Mouse (Mus musculus): ENCODE results near the gene Gm9918. TPM values are rescaled to one million over a fixed set of nuclear protein-coding genes. Genes with fewer than 3 reads are reported as not detected.

The Gm9918 gene
- polyA plus RNA-seq, 1 experiment from 2014 or later = 0.28 TPM

GRCm38 (mm10) chr15:102238543-102239259 is 31.7 kb upstream of the Gm9918 start:
- ATAC-seq (ENCODE audit: low FRiP score, low read depth) = no peak
- Histone ChIP-seq H3K27me3 (peaks cover 37% of the 10 kb centered on the region), H3K9me3 (no peaks in the 10 kb centered on the region), H3K4me2 (replicated peaks) (no peak overlapping the region), H3K36me3 (no peaks in the 10 kb centered on the region), H3K4me3 (no peak overlapping the region), H3K4me1 (peaks cover 25% of the 10 kb centered on the region), H3K27ac (replicated peaks) (no peak overlapping the region), H3K9ac (replicated peaks) (no peak overlapping the region)
- 89% methylated on average over 14 of the region's 14 CpGs for WGBS

- peaks cover 42% of the 10 kb centered on the region for H3K27me3 ChIP-seq
- no peaks in the 10 kb centered on the region for H3K9me3 ChIP-seq
- WGBS = 11% methylated on average over 9 of the region's 9 CpGs
- H3K36me3 ChIP-seq = no peaks in the 10 kb centered on the region
- no peak overlapping the region for H3K4me2 ChIP-seq (replicated peaks)
- peak; percentile 85 for ATAC-seq (ENCODE audit: low FRiP score, low read depth)
- no peak overlapping the region for H3K9ac ChIP-seq (replicated peaks)
- no peak overlapping the region for H3K27ac ChIP-seq (replicated peaks)
- no peak overlapping the region for H3K4me3 ChIP-seq
- peaks cover 23% of the 10 kb centered on the region for H3K4me1 ChIP-seq
Observed at GRCm38 (mm10) chr15:102239260-102239590, 31.1 kb upstream of the Gm9918 start.

- no peak for ATAC-seq (ENCODE audit: low FRiP score, low read depth)
- WGBS = 79% methylated on average over 11 of the region's 11 CpGs
- no peak overlapping the region for H3K27ac ChIP-seq (replicated peaks)
- peaks cover 48% of the 10 kb centered on the region for H3K27me3 ChIP-seq
- H3K9me3 ChIP-seq = no peaks in the 10 kb centered on the region
- H3K36me3 ChIP-seq = no peaks in the 10 kb centered on the region
- H3K4me3 ChIP-seq = no peak overlapping the region
- H3K4me1 ChIP-seq = peaks cover 25% of the 10 kb centered on the region
- H3K4me2 ChIP-seq (replicated peaks) = no peak overlapping the region
- H3K9ac ChIP-seq (replicated peaks) = no peak overlapping the region
Observed at GRCm38 (mm10) chr15:102239851-102240250, 30.5 kb upstream of the Gm9918 start.

- no peak overlapping the region for H3K4me3 ChIP-seq
- H3K4me2 ChIP-seq (replicated peaks) = no peak overlapping the region
- ATAC-seq (ENCODE audit: low FRiP score, low read depth) = no peak
- H3K4me1 ChIP-seq = peaks cover 25% of the 10 kb centered on the region
- no peaks in the 10 kb centered on the region for H3K36me3 ChIP-seq
- 82% methylated on average over 4 of the region's 4 CpGs for WGBS
- H3K27me3 ChIP-seq = peaks cover 56% of the 10 kb centered on the region
- H3K27ac ChIP-seq (replicated peaks) = no peak overlapping the region
- H3K9me3 ChIP-seq = no peaks in the 10 kb centered on the region
- no peak overlapping the region for H3K9ac ChIP-seq (replicated peaks)
Observed at GRCm38 (mm10) chr15:102240607-102241006, 29.8 kb upstream of the Gm9918 start.

- H3K36me3 ChIP-seq = no peaks in the 10 kb centered on the region
- WGBS = 23% methylated on average over 12 of the region's 12 CpGs
- peaks cover 73% of the 10 kb centered on the region for H3K27me3 ChIP-seq
- ATAC-seq (ENCODE audit: low FRiP score, low read depth) = no peak
- no peaks in the 10 kb centered on the region for H3K9me3 ChIP-seq
- H3K4me1 ChIP-seq = peaks cover 37% of the 10 kb centered on the region
- no peak overlapping the region for H3K4me2 ChIP-seq (replicated peaks)
- no peak overlapping the region for H3K27ac ChIP-seq (replicated peaks)
- no peak overlapping the region for H3K9ac ChIP-seq (replicated peaks)
- H3K4me3 ChIP-seq = no peak overlapping the region
Observed at GRCm38 (mm10) chr15:102242404-102243228, 27.7 kb upstream of the Gm9918 start.

- H3K9me3 ChIP-seq = no peaks in the 10 kb centered on the region
- no peaks in the 10 kb centered on the region for H3K36me3 ChIP-seq
- H3K4me2 ChIP-seq (replicated peaks) = peak overlapping the region; percentile 25; the same call in 1 of the 2 replicates
- no peak overlapping the region for H3K9ac ChIP-seq (replicated peaks)
- WGBS = 8% methylated on average over 22 of the region's 22 CpGs
- no peak for ATAC-seq (ENCODE audit: low FRiP score, low read depth)
- no peak overlapping the region for H3K27ac ChIP-seq (replicated peaks)
- peaks cover 81% of the 10 kb centered on the region for H3K27me3 ChIP-seq
- peaks cover 45% of the 10 kb centered on the region for H3K4me1 ChIP-seq
- peak overlapping the region; percentile 15; the same call in 1 of the 2 replicates for H3K4me3 ChIP-seq
Observed at GRCm38 (mm10) chr15:102243229-102244190, 26.9 kb upstream of the Gm9918 start.

GRCm38 (mm10) chr15:102244306-102245191 is 25.8 kb upstream of the Gm9918 start:
- H3K4me3 ChIP-seq = peak overlapping the region; percentile 67
- H3K36me3 ChIP-seq = no peaks in the 10 kb centered on the region
- H3K9ac ChIP-seq (replicated peaks) = no peak overlapping the region
- H3K27ac ChIP-seq (replicated peaks) = no peak overlapping the region
- 6% methylated on average over 19 of the region's 19 CpGs for WGBS
- peaks cover 91% of the 10 kb centered on the region for H3K27me3 ChIP-seq
- peaks cover 56% of the 10 kb centered on the region for H3K4me1 ChIP-seq
- H3K9me3 ChIP-seq = no peaks in the 10 kb centered on the region
- peak overlapping the region; percentile 25; the same call in 1 of the 2 replicates for H3K4me2 ChIP-seq (replicated peaks)
- ATAC-seq (ENCODE audit: low FRiP score, low read depth) = no peak

GRCm38 (mm10) chr15:102245461-102245881 is 24.9 kb upstream of the Gm9918 start:
- Histone ChIP-seq H3K4me3 (peak overlapping the region; percentile 67), H3K36me3 (no peaks in the 10 kb centered on the region), H3K27me3 (peaks cover 99% of the 10 kb centered on the region), H3K4me1 (peaks cover 58% of the 10 kb centered on the region), H3K9ac (replicated peaks) (peak overlapping the region; percentile 59; the same call in 1 of the 2 replicates), H3K27ac (replicated peaks) (no peak overlapping the region), H3K9me3 (no peaks in the 10 kb centered on the region), H3K4me2 (replicated peaks) (peak overlapping the region; percentile 99)
- 4% methylated on average over 14 of the region's 14 CpGs for WGBS
- no peak for ATAC-seq (ENCODE audit: low FRiP score, low read depth)

GRCm38 (mm10) chr15:102245891-102246741 is 24.2 kb upstream of the Gm9918 start:
- peaks cover 58% of the 10 kb centered on the region for H3K4me1 ChIP-seq
- no peaks in the 10 kb centered on the region for H3K36me3 ChIP-seq
- peak overlapping the region; percentile 67 for H3K4me3 ChIP-seq
- peak overlapping the region; percentile 99 for H3K4me2 ChIP-seq (replicated peaks)
- H3K9me3 ChIP-seq = no peaks in the 10 kb centered on the region
- under 1% methylated on average over 41 of the region's 44 CpGs for WGBS
- H3K9ac ChIP-seq (replicated peaks) = peak overlapping the region; percentile 59
- H3K27ac ChIP-seq (replicated peaks) = 0 out of 2 replicates have a peak overlapping the region, but pooled peaks have one; percentile 35
- peaks cover 99% of the 10 kb centered on the region for H3K27me3 ChIP-seq
- peak; percentile 84 for ATAC-seq (ENCODE audit: low FRiP score, low read depth)

- Histone ChIP-seq H3K9ac (replicated peaks) (peak overlapping the region; percentile 59), H3K27ac (replicated peaks) (0 out of 2 replicates have a peak overlapping the region, but pooled peaks have one; percentile 35), H3K27me3 (peaks cover 99% of the 10 kb centered on the region), H3K4me1 (peaks cover 58% of the 10 kb centered on the region), H3K4me2 (replicated peaks) (peak overlapping the region; percentile 99), H3K36me3 (no peaks in the 10 kb centered on the region), H3K4me3 (peak overlapping the region; percentile 67), H3K9me3 (no peaks in the 10 kb centered on the region)
- ATAC-seq (ENCODE audit: low FRiP score, low read depth) = peak; percentile 72
- WGBS = under 1% methylated on average over 33 of the region's 35 CpGs
Observed at GRCm38 (mm10) chr15:102246866-102247251, 23.5 kb upstream of the Gm9918 start.

All from midbrain, embryonic 12.5 days (tissue).